Mouse (Mus musculus): ENCODE measurements around the gene Svs6.
"Not testable (repeated sequence)": the region's sequence is repeated elsewhere in the genome, so short reads cannot be mapped to it uniquely, and the experiment has no call there.

The Svs6 gene

GRCm38 (mm10) chr2:164316451-164316850, at the start of gene Svs6:
Gene Svs6, plus strand, starts transcription at chr2:164316751.
- DNase-seq (ENCODE audit: low spot score in 2 of 2) = not testable (repeated sequence)

- no peak for DNase-seq (ENCODE audit: low spot score in 2 of 2)
Measured at GRCm38 (mm10) chr2:164278359-164278758, 38.2 kb upstream of the Svs6 start, which contains the start of gene Svs4. Gene Svs4, minus strand, starts transcription at chr2:164278459.

GRCm38 (mm10) chr2:164288968-164289367, 27.6 kb upstream of the Svs6 start, which contains the start of gene Svs3a:
Gene Svs3a, plus strand, starts transcription at chr2:164289268.
- not testable (repeated sequence) for DNase-seq (ENCODE audit: low spot score in 2 of 2)

- DNase-seq (ENCODE audit: low spot score in 2 of 2) = no peak
Measured at GRCm38 (mm10) chr2:164312599-164312998, 4.0 kb upstream of the Svs6 start.

- DNase-seq (ENCODE audit: low spot score in 2 of 2) = not testable (repeated sequence)
Measured at GRCm38 (mm10) chr2:164315460-164315859, 1.1 kb upstream of the Svs6 start.

- DNase-seq (ENCODE audit: low spot score in 2 of 2) = no peak
Measured at GRCm38 (mm10) chr2:164320983-164321382, 4.4 kb downstream of the Svs6 start.

- not testable (repeated sequence) for DNase-seq (ENCODE audit: low spot score in 2 of 2)
Measured at GRCm38 (mm10) chr2:164332440-164332839, 15.9 kb downstream of the Svs6 start, which contains the start of gene Svs5. Gene Svs5, plus strand, starts transcription at chr2:164332740.

- DNase-seq (ENCODE audit: low spot score in 2 of 2) = not testable (repeated sequence)
Measured at GRCm38 (mm10) chr2:164343732-164344131, 27.2 kb downstream of the Svs6 start.

GRCm38 (mm10) chr2:164347697-164348096, 31.1 kb downstream of the Svs6 start:
- not testable (repeated sequence) for DNase-seq (ENCODE audit: low spot score in 2 of 2)

GRCm38 (mm10) chr2:164348980-164349379, 32.4 kb downstream of the Svs6 start:
- DNase-seq (ENCODE audit: low spot score in 2 of 2) = peak in 1 of 2 experiments; percentile 25

GRCm38 (mm10) chr2:164352697-164353096, 36.1 kb downstream of the Svs6 start:
- no peak for DNase-seq (ENCODE audit: low spot score in 2 of 2)

GRCm38 (mm10) chr2:164353356-164353755, 36.8 kb downstream of the Svs6 start:
- DNase-seq (ENCODE audit: low spot score in 2 of 2) = no peak

- DNase-seq (ENCODE audit: low spot score in 2 of 2) = no peak
Measured at GRCm38 (mm10) chr2:164356177-164356967, 39.8 kb downstream of the Svs6 start.

- no peak for DNase-seq (ENCODE audit: low spot score in 2 of 2)
Measured at GRCm38 (mm10) chr2:164358373-164358772, 41.8 kb downstream of the Svs6 start.

- no peak for DNase-seq (ENCODE audit: low spot score in 2 of 2)
Measured at GRCm38 (mm10) chr2:164359031-164359430, 42.5 kb downstream of the Svs6 start.

GRCm38 (mm10) chr2:164359668-164360067, 43.1 kb downstream of the Svs6 start:
- no peak for DNase-seq (ENCODE audit: low spot score in 2 of 2)

- no peak for DNase-seq (ENCODE audit: low spot score in 2 of 2)
Measured at GRCm38 (mm10) chr2:164360974-164361657, 44.6 kb downstream of the Svs6 start.

- DNase-seq (ENCODE audit: low spot score in 2 of 2) = no peak
Measured at GRCm38 (mm10) chr2:164366947-164367346, 50.4 kb downstream of the Svs6 start.

Data from cerebellum, postnatal 4 days (tissue).